Mouse (Mus musculus) midbrain, embryonic 11.5 days (tissue): ENCODE data around the gene Hk1. TPM values are rescaled to one million over a fixed set of nuclear protein-coding genes. Genes with fewer than 3 reads are reported as not detected.

ENCODE experiments used
- ATAC-seq: fragments of 200-750 bp; cut with Nextera tagmentation; 2 replicates; pipeline ENCODE4 v1.8.0; 2017; ENCODE audit warnings: moderate TSS enrichment, moderate library complexity; ENCODE audit not compliant: low FRiP score
- DNase-seq: peaks from one replicate; pipeline ENCODE4 v3.0.0; 2015; ENCODE audit warnings: low spot score; ENCODE audit errors: missing footprints
- H3K27ac ChIP-seq: fragments of 300-500 bp; sonication (generic); 2 replicates; pipeline ENCODE4 v1.5.1; 2014; ENCODE audit warnings: low read depth, low read length
- H3K27me3 ChIP-seq: fragments of 300-500 bp; sonication (generic); 2 replicates; pipeline ENCODE4 v1.6.1; 2014; ENCODE audit warnings: mild to moderate bottlenecking, low read length, moderate library complexity, mixed read lengths; ENCODE audit not compliant: control insufficient read depth, insufficient read depth
- H3K36me3 ChIP-seq: fragments of 300-500 bp; sonication (generic); 2 replicates; pipeline ENCODE4 v1.6.1; 2014; ENCODE audit warnings: mild to moderate bottlenecking, low read length, moderate library complexity, mixed read lengths; ENCODE audit not compliant: control insufficient read depth, insufficient read depth
- H3K4me1 ChIP-seq: fragments of 300-500 bp; sonication (generic); 2 replicates; pipeline ENCODE4 v1.6.1; 2014; ENCODE audit warnings: low read length; ENCODE audit not compliant: control insufficient read depth, insufficient read depth
- H3K4me2 ChIP-seq: fragments of 300-500 bp; sonication (generic); 2 replicates; pipeline ENCODE4 v1.6.1; 2014; ENCODE audit warnings: mild to moderate bottlenecking, moderate library complexity
- H3K4me3 ChIP-seq: fragments of 300-500 bp; sonication (generic); 2 replicates; pipeline ENCODE4 v1.5.1; 2014; ENCODE audit warnings: low read depth, low read length
- H3K9ac ChIP-seq: fragments of 300-500 bp; sonication (generic); 2 replicates; pipeline ENCODE4 v1.6.1; 2014; ENCODE audit warnings: low read length
- H3K9me3 ChIP-seq: fragments of 300-500 bp; sonication (generic); 2 replicates; pipeline ENCODE4 v1.6.1; 2016; ENCODE audit warnings: low read length; ENCODE audit not compliant: control insufficient read depth
- WGBS: fragments of 180-500 bp; shearing (Covaris S2); extraction: QIAGEN DNeasy Blood & Tissue Kit; methylation state at CpG from one replicate; pipeline ENCODE4 v1.1.7; 2014; 5-methylcytosine and 5-hydroxymethylcytosine counted together
- polyA plus RNA-seq: library from polyadenylated mRNA; unstranded; fragments of >200 nt; fragmentation: Nextera tagmentation; extraction: Ambion mirVana; gene quantifications from 2 replicates; pipeline ENCODE4 v1.2.1, GENCODE M21; 2014

Gene Hk1
- polyA plus RNA-seq, 1 experiment from 2014 or later, result 23.4 TPM

GRCm38 (mm10) chr10:62313885-62314424 lies 65.8 kb downstream of the Hk1 start:
- WGBS, result 66% methylated on average over 15 of the region's 15 CpGs
- DNase-seq (peak; percentile 65), ATAC-seq (no peak)
- H3K27me3 ChIP-seq, result no peaks in the 10 kb centered on the region
- H3K9ac ChIP-seq, result no peak overlapping the region
- no peaks in the 10 kb centered on the region for H3K9me3 ChIP-seq
- no peak overlapping the region for H3K27ac ChIP-seq
- no peak overlapping the region for H3K4me2 ChIP-seq
- no peaks in the 10 kb centered on the region for H3K4me1 ChIP-seq
- H3K36me3 ChIP-seq, result no peaks in the 10 kb centered on the region
- no peak overlapping the region for H3K4me3 ChIP-seq

- Histone ChIP-seq H3K4me2 (no peak overlapping the region), H3K36me3 (no peaks in the 10 kb centered on the region), H3K9me3 (no peaks in the 10 kb centered on the region), H3K4me3 (no peak overlapping the region), H3K4me1 (no peaks in the 10 kb centered on the region), H3K27me3 (no peaks in the 10 kb centered on the region), H3K27ac (no peak overlapping the region), H3K9ac (no peak overlapping the region)
- DNase-seq (peak; percentile 61), ATAC-seq (no peak)
- WGBS, result 85% methylated on average over 10 of the region's 10 CpGs
Observed at GRCm38 (mm10) chr10:62313140-62313539, 66.6 kb downstream of the Hk1 start.

- no peak overlapping the region for H3K9ac ChIP-seq
- H3K9me3 ChIP-seq, result no peaks in the 10 kb centered on the region
- WGBS, result 68% methylated on average over 6 of the region's 6 CpGs
- H3K4me3 ChIP-seq, result no peak overlapping the region
- ATAC-seq (no peak), DNase-seq (no peak)
- H3K27me3 ChIP-seq, result no peaks in the 10 kb centered on the region
- H3K4me1 ChIP-seq, result no peaks in the 10 kb centered on the region
- no peak overlapping the region for H3K27ac ChIP-seq
- no peak overlapping the region for H3K4me2 ChIP-seq
- no peaks in the 10 kb centered on the region for H3K36me3 ChIP-seq
Observed at GRCm38 (mm10) chr10:62311464-62311863, 68.2 kb downstream of the Hk1 start.

- no peaks in the 10 kb centered on the region for H3K27me3 ChIP-seq
- H3K4me2 ChIP-seq, result no peak overlapping the region
- no peak overlapping the region for H3K27ac ChIP-seq
- H3K9ac ChIP-seq, result no peak overlapping the region
- no peak overlapping the region for H3K4me3 ChIP-seq
- 91% methylated on average over 10 of the region's 10 CpGs for WGBS
- DNase-seq, result no peak
- H3K4me1 ChIP-seq, result no peaks in the 10 kb centered on the region
- ATAC-seq, result no peak
- H3K36me3 ChIP-seq, result no peaks in the 10 kb centered on the region
- no peaks in the 10 kb centered on the region for H3K9me3 ChIP-seq
Observed at GRCm38 (mm10) chr10:62310259-62311039, 69.3 kb downstream of the Hk1 start.

- no peak for DNase-seq
- 90% methylated on average over 5 of the region's 5 CpGs for WGBS
- no peaks in the 10 kb centered on the region for H3K36me3 ChIP-seq
- H3K4me1 ChIP-seq, result no peaks in the 10 kb centered on the region
- H3K9me3 ChIP-seq, result no peaks in the 10 kb centered on the region
- H3K27ac ChIP-seq, result no peak overlapping the region
- no peak overlapping the region for H3K4me2 ChIP-seq
- no peak overlapping the region for H3K9ac ChIP-seq
- ATAC-seq, result no peak
- no peak overlapping the region for H3K4me3 ChIP-seq
- no peaks in the 10 kb centered on the region for H3K27me3 ChIP-seq
Observed at GRCm38 (mm10) chr10:62309593-62309992, 70.1 kb downstream of the Hk1 start.

GRCm38 (mm10) chr10:62308896-62309491 lies 70.7 kb downstream of the Hk1 start:
- ATAC-seq (no peak), DNase-seq (no peak)
- WGBS, result 89% methylated on average over 11 of the region's 11 CpGs
- Histone ChIP-seq H3K27ac (no peak overlapping the region), H3K9me3 (no peaks in the 10 kb centered on the region), H3K4me2 (no peak overlapping the region), H3K36me3 (no peaks in the 10 kb centered on the region), H3K4me1 (no peaks in the 10 kb centered on the region), H3K4me3 (no peak overlapping the region), H3K9ac (no peak overlapping the region), H3K27me3 (no peaks in the 10 kb centered on the region)

- no peaks in the 10 kb centered on the region for H3K4me1 ChIP-seq
- H3K36me3 ChIP-seq, result no peaks in the 10 kb centered on the region
- H3K9me3 ChIP-seq, result no peaks in the 10 kb centered on the region
- no peak overlapping the region for H3K9ac ChIP-seq
- H3K4me3 ChIP-seq, result no peak overlapping the region
- ATAC-seq (no peak), DNase-seq (no peak)
- no peaks in the 10 kb centered on the region for H3K27me3 ChIP-seq
- no peak overlapping the region for H3K4me2 ChIP-seq
- WGBS, result 80% methylated on average over 3 of the region's 3 CpGs
- H3K27ac ChIP-seq, result no peak overlapping the region
Observed at GRCm38 (mm10) chr10:62306483-62306882, 73.2 kb downstream of the Hk1 start.

GRCm38 (mm10) chr10:62305090-62305489 lies 74.6 kb downstream of the Hk1 start:
- no peaks in the 10 kb centered on the region for H3K27me3 ChIP-seq
- H3K9ac ChIP-seq, result no peak overlapping the region
- H3K4me3 ChIP-seq, result no peak overlapping the region
- ATAC-seq (no peak), DNase-seq (no peak)
- H3K9me3 ChIP-seq, result no peaks in the 10 kb centered on the region
- no peaks in the 10 kb centered on the region for H3K4me1 ChIP-seq
- WGBS, result 84% methylated on average over 6 of the region's 6 CpGs
- H3K4me2 ChIP-seq, result no peak overlapping the region
- no peak overlapping the region for H3K27ac ChIP-seq
- H3K36me3 ChIP-seq, result no peaks in the 10 kb centered on the region

- no peaks in the 10 kb centered on the region for H3K36me3 ChIP-seq
- 91% methylated on average over 23 of the region's 23 CpGs for WGBS
- H3K4me2 ChIP-seq, result no peak overlapping the region
- no peaks in the 10 kb centered on the region for H3K4me1 ChIP-seq
- no peak for ATAC-seq
- H3K27me3 ChIP-seq, result no peaks in the 10 kb centered on the region
- H3K4me3 ChIP-seq, result no peak overlapping the region
- no peak overlapping the region for H3K27ac ChIP-seq
- no peaks in the 10 kb centered on the region for H3K9me3 ChIP-seq
- DNase-seq, result no peak
- no peak overlapping the region for H3K9ac ChIP-seq
Observed at GRCm38 (mm10) chr10:62300006-62300827, 79.5 kb downstream of the Hk1 start.
